ENCODE assay signal across 24 mouse cellular contexts in genomic region chr6:139846889-139847544, GRCm38 (mm10).
"Had no signal": no experiment of that assay in that cellular context is flagged by ENCODE, and none has a peak within 500 bp of the region (broad histone marks: within the 10 kb centered on the region; RNA-seq: fewer than 3 reads in every experiment).

No protein-coding gene starts in this region.

- H3K36me3 ChIP-seq: heart, embryonic 10.5 days; heart, embryonic 12.5 days; hindbrain, embryonic 10.5 days; hindbrain, embryonic 12.5 days; intestine, embryonic 15.5 days; limb, embryonic 10.5 days; limb, embryonic 12.5 days had no signal

- H3K27ac ChIP-seq: gastrocnemius, adult 2 months; heart, embryonic 10.5 days; hindbrain, embryonic 10.5 days; hindbrain, embryonic 12.5 days; hindbrain, embryonic 14.5 days; intestine, embryonic 15.5 days; layer of hippocampus, adult 2 months; left cerebral cortex, adult 2 months; limb, embryonic 10.5 days; limb, embryonic 12.5 days had no signal

- H3K27me3 ChIP-seq: heart, embryonic 12.5 days; hindbrain, embryonic 12.5 days; intestine, embryonic 15.5 days; limb, embryonic 12.5 days had no signal

- H3K9me3 ChIP-seq: heart, embryonic 10.5 days; heart, embryonic 12.5 days; hindbrain, embryonic 10.5 days; hindbrain, embryonic 12.5 days; intestine, embryonic 15.5 days; limb, embryonic 10.5 days; limb, embryonic 12.5 days had no signal

- H3K9ac ChIP-seq: heart, embryonic 12.5 days; hindbrain, embryonic 12.5 days; hindbrain, embryonic 14.5 days; intestine, embryonic 15.5 days; limb, embryonic 12.5 days had no signal

- DNase-seq: gastrocnemius, adult 2 months; gastrocnemius, postnatal 10 days; gastrocnemius, postnatal 25 days; heart, postnatal 10 days; heart, postnatal 4 days; kidney, adult 18-20 months; kidney, adult 8-10 months; kidney, postnatal 10 days; kidney, postnatal 25 days; kidney, postnatal 4 days; liver had no signal

- H3K4me3 ChIP-seq: gastrocnemius, adult 2 months; heart, embryonic 10.5 days; heart, embryonic 12.5 days; hindbrain, embryonic 10.5 days; hindbrain, embryonic 12.5 days; intestine, embryonic 15.5 days; layer of hippocampus, adult 2 months; left cerebral cortex, adult 2 months; limb, embryonic 10.5 days; limb, embryonic 12.5 days had no signal

- H3K4me2 ChIP-seq: heart, embryonic 12.5 days; hindbrain, embryonic 12.5 days; hindbrain, embryonic 14.5 days; intestine, embryonic 15.5 days; limb, embryonic 12.5 days had no signal

- ATAC-seq: hindbrain, embryonic 16.5 days; inflammation-experienced regulatory T-cells, adult 6 months; intestine, embryonic 15.5 days; intestine, postnatal 0 days had no signal

- H3K4me1 ChIP-seq: heart, embryonic 10.5 days; heart, embryonic 12.5 days; hindbrain, embryonic 10.5 days; hindbrain, embryonic 12.5 days; intestine, embryonic 15.5 days; limb, embryonic 10.5 days; limb, embryonic 12.5 days had no signal
